8 mouse cellular contexts compared by ENCODE assay signal in genomic region chr4:136053247-136053596, GRCm38 (mm10). TPM values are rescaled to one million over a fixed set of nuclear protein-coding genes. Genes with fewer than 3 reads are reported as not detected.
A peak's percentile ranks its signal among the peaks of the same experiment; 100 is the strongest.
DNase-seq lines count a peak whose midpoint lies in the region; ATAC-seq and TF ChIP-seq lines count a peak whose summit lies in the region.

Gene Rpl11, minus strand, starts transcription at chr4:136053428.

- dilution Hi-C loops in CH12.LX (cut with MboI; ENCODE audit: extremely low pct_ligation_motif_present, extremely low pct_unique_long_range_greater_than_20kb, low sequenced_read_pairs), result no loop called here

- H3K9ac ChIP-seq in CH12.LX (ENCODE audit: insufficient read depth, low read depth), result peak within 1 kb of the TSS; percentile 94
- peak within 1 kb of the TSS; percentile 98 for H3K9ac ChIP-seq in forebrain, embryonic 12.5 days
- H3K9ac ChIP-seq in heart, postnatal 0 days (replicated peaks; ENCODE audit: low read depth, low read length), result peak within 1 kb of the TSS; percentile 98
- peak within 1 kb of the TSS; percentile 93 for H3K9ac ChIP-seq in liver, embryonic 16.5 days (ENCODE audit: low read depth, low read length)
- peak within 1 kb of the TSS; percentile 93 for H3K9ac ChIP-seq in neural tube, embryonic 13.5 days

- peak within 1 kb of the TSS; percentile 91 to 100 (median 93) for H3K4me3 ChIP-seq in CH12.LX (replicated peaks in 1 of 3; ENCODE audit: low read depth in 2 of 3, low read length in 2 of 3, poor library complexity in 1 of 3)
- H3K4me3 ChIP-seq in forebrain, embryonic 12.5 days (replicated peaks), result peak within 1 kb of the TSS; percentile 95
- H3K4me3 ChIP-seq in heart, postnatal 0 days (ENCODE audit: low read depth, low read length), result peak within 1 kb of the TSS; percentile 98
- peak within 1 kb of the TSS; percentile 93 for H3K4me3 ChIP-seq in liver, embryonic 16.5 days (ENCODE audit: low read depth, low read length)
- H3K4me3 ChIP-seq in neural tube, embryonic 13.5 days, result peak within 1 kb of the TSS; percentile 81
- H3K4me3 ChIP-seq in testis, adult 2 months (ENCODE audit: control insufficient read depth, low read depth, low read length), result peak within 1 kb of the TSS; percentile 96

- in situ Hi-C loops in CH12.LX (cut with MboI; ENCODE audit: low pct_ligation_motif_present, low pct_unique_long_range_greater_than_20kb, low sequenced_read_pairs), result loop anchor here (5.0 kb wide), 2 partner anchors 76 to 156 kb away; partner anchors contain the start of gene Cnr2

- TF ChIP-seq EP300 in CH12.LX (IDR thresholded peaks at IDR 0.05; ENCODE audit: low read length), result no peak
- TF ChIP-seq EP300 in heart, postnatal 0 days (IDR thresholded peaks at IDR 0.05; ENCODE audit: low read depth), result peak; percentile 77; the same call in 1 of the 2 replicates

- under 1% methylated on average over 21 of the region's 21 CpGs for WGBS in forebrain, embryonic 12.5 days
- WGBS in heart, postnatal 0 days, result 2% methylated on average over 21 of the region's 21 CpGs
- WGBS in liver, embryonic 16.5 days (ENCODE audit: insufficient replicate concordance), result under 1% methylated on average over 21 of the region's 21 CpGs
- 0% methylated on average over 21 of the region's 21 CpGs for WGBS in neural tube, embryonic 13.5 days

- peaks cover 36% of the 10 kb centered on the region for H3K79me2 ChIP-seq in CH12.LX (replicated peaks; ENCODE audit: control insufficient read depth, extremely low read depth, insufficient read depth, poor library complexity, severe bottlenecking)

- peak within 1 kb of the TSS; percentile 69 for H3K27ac ChIP-seq in CH12.LX (ENCODE audit: insufficient read depth, low read depth)
- H3K27ac ChIP-seq in forebrain, embryonic 12.5 days, result peak within 1 kb of the TSS; percentile 95
- peak within 1 kb of the TSS; percentile 94 for H3K27ac ChIP-seq in heart, postnatal 0 days (ENCODE audit: low read depth)
- peak within 1 kb of the TSS; percentile 68 for H3K27ac ChIP-seq in liver, embryonic 16.5 days (ENCODE audit: low read length)
- peak within 1 kb of the TSS; percentile 95 for H3K27ac ChIP-seq in neural tube, embryonic 13.5 days (replicated peaks)
- peak within 1 kb of the TSS; percentile 92 for H3K27ac ChIP-seq in testis, adult 2 months (ENCODE audit: control insufficient read depth, insufficient read depth, low read depth, low read length)

- peaks cover 39 to 42% of the 10 kb centered on the region in 2 experiments for H3K36me3 ChIP-seq in CH12.LX (replicated peaks in 1 of 2; ENCODE audit: control insufficient read depth in 1 of 2, insufficient read depth in 1 of 2, low read length in 1 of 2)
- peaks cover 41% of the 10 kb centered on the region for H3K36me3 ChIP-seq in forebrain, embryonic 12.5 days (replicated peaks)
- H3K36me3 ChIP-seq in heart, postnatal 0 days (replicated peaks; ENCODE audit: control insufficient read depth, insufficient read depth, low read length), result peaks cover 32% of the 10 kb centered on the region
- H3K36me3 ChIP-seq in liver, embryonic 16.5 days (ENCODE audit: control insufficient read depth, insufficient read depth), result peaks cover 34% of the 10 kb centered on the region
- peaks cover 36% of the 10 kb centered on the region for H3K36me3 ChIP-seq in neural tube, embryonic 13.5 days
- 0 out of 2 replicates have a peak, but pooled peaks cover 1% of the 10 kb centered on the region for H3K36me3 ChIP-seq in testis, adult 2 months (ENCODE audit: control insufficient read depth, insufficient read depth, low read length)

- peak within 1 kb of the TSS; percentile 98; the same call in 1 of the 2 replicates for H3K4me2 ChIP-seq in CH12.LX (ENCODE audit: insufficient read depth, low read depth, poor library complexity, severe bottlenecking)
- peak within 1 kb of the TSS; percentile 97 for H3K4me2 ChIP-seq in forebrain, embryonic 12.5 days
- peak within 1 kb of the TSS; percentile 66 for H3K4me2 ChIP-seq in heart, postnatal 0 days (ENCODE audit: low read depth, low read length)
- peak within 1 kb of the TSS; percentile 70 for H3K4me2 ChIP-seq in liver, embryonic 16.5 days (ENCODE audit: low read depth, low read length)
- H3K4me2 ChIP-seq in neural tube, embryonic 13.5 days, result peak within 1 kb of the TSS; percentile 82

- H3K4me1 ChIP-seq in CH12.LX (ENCODE audit: control insufficient read depth in 1 of 2, insufficient read depth in 2 of 2), result peaks cover 15 to 37% of the 10 kb centered on the region in 2 experiments
- H3K4me1 ChIP-seq in forebrain, embryonic 12.5 days, result peaks cover 23% of the 10 kb centered on the region
- H3K4me1 ChIP-seq in heart, postnatal 0 days (ENCODE audit: control insufficient read depth, insufficient read depth), result 0 out of 2 replicates have a peak, but pooled peaks cover 11% of the 10 kb centered on the region
- peaks cover 23% of the 10 kb centered on the region for H3K4me1 ChIP-seq in liver, embryonic 16.5 days (ENCODE audit: control insufficient read depth, low read depth, low read length)
- peaks cover 20% of the 10 kb centered on the region for H3K4me1 ChIP-seq in neural tube, embryonic 13.5 days (replicated peaks)
- peaks cover 7% of the 10 kb centered on the region for H3K4me1 ChIP-seq in testis, adult 2 months (ENCODE audit: control insufficient read depth, insufficient read depth, low read length)

- H3K9me3 ChIP-seq in CH12.LX (replicated peaks; ENCODE audit: low read length), result no peaks in the 10 kb centered on the region
- no peaks in the 10 kb centered on the region for H3K9me3 ChIP-seq in forebrain, embryonic 12.5 days
- no peaks in the 10 kb centered on the region for H3K9me3 ChIP-seq in heart, postnatal 0 days (replicated peaks; ENCODE audit: control insufficient read depth, low read length)
- H3K9me3 ChIP-seq in liver, embryonic 16.5 days (replicated peaks; ENCODE audit: control insufficient read depth, low read length), result no peaks in the 10 kb centered on the region
- no peaks in the 10 kb centered on the region for H3K9me3 ChIP-seq in neural tube, embryonic 13.5 days

- TF ChIP-seq POLR2A in CH12.LX (IDR thresholded peaks at IDR 0.05; ENCODE audit: low read depth, low read length), result peak; percentile 94
- peak; percentile 77 for TF ChIP-seq POLR2A in testis, adult 2 months (IDR thresholded peaks at IDR 0.05; ENCODE audit: control insufficient read depth, low read depth, low read length)

- H3K27me3 ChIP-seq in CH12.LX (replicated peaks), result peaks cover 3% of the 10 kb centered on the region
- H3K27me3 ChIP-seq in forebrain, embryonic 12.5 days, result no peaks in the 10 kb centered on the region
- no peaks in the 10 kb centered on the region for H3K27me3 ChIP-seq in heart, postnatal 0 days (ENCODE audit: control insufficient read depth, insufficient read depth, low read length)
- H3K27me3 ChIP-seq in liver, embryonic 16.5 days (ENCODE audit: control insufficient read depth, insufficient read depth, low read depth, low read length), result no peaks in the 10 kb centered on the region; the same call in 1 of the 2 replicates
- H3K27me3 ChIP-seq in neural tube, embryonic 13.5 days, result no peaks in the 10 kb centered on the region
- no peaks in the 10 kb centered on the region for H3K27me3 ChIP-seq in testis, adult 2 months (ENCODE audit: control insufficient read depth, insufficient read depth, low read length)

- DNase-seq in CH12.LX (ENCODE audit: extremely low read depth), result peak; percentile 96
- peak; percentile 93 for DNase-seq in c-Kit-positive CD71-positive TER-119-negative erythroid progenitor cells, embryonic 14.5 days (ENCODE audit: low read depth)
- DNase-seq in heart, postnatal 0 days (ENCODE audit: low spot score), result peak; percentile 98
- DNase-seq in kidney, postnatal 4 days, result peak; percentile 94 to 96

- peak; percentile 89 to 91 for TF ChIP-seq CTCF in CH12.LX (conservative IDR thresholded peaks at IDR 0.05 in 1 of 2, IDR thresholded peaks at IDR 0.05 in 1 of 2; ENCODE audit: low read depth in 2 of 2, low read length in 2 of 2)
- TF ChIP-seq CTCF in heart, postnatal 0 days (IDR thresholded peaks at IDR 0.05; ENCODE audit: low read depth), result peak; percentile 89
- peak; percentile 87; the same call in 1 of the 2 replicates for TF ChIP-seq CTCF in testis, adult 2 months (IDR thresholded peaks at IDR 0.05; ENCODE audit: control insufficient read depth, insufficient read depth, insufficient replicate concordance, low read depth, low read length)

- ATAC-seq in forebrain, embryonic 12.5 days (ENCODE audit: low FRiP score), result peak; percentile 97
- ATAC-seq in heart, postnatal 0 days (ENCODE audit: insufficient read depth, low read depth), result peak; percentile 98
- peak; percentile 97 for ATAC-seq in liver, embryonic 16.5 days (ENCODE audit: low read depth)
- peak; percentile 98 for ATAC-seq in neural tube, embryonic 13.5 days (ENCODE audit: low read depth)

- peak; percentile 76 for TF ChIP-seq RAD21 in CH12.LX (IDR thresholded peaks at IDR 0.05; ENCODE audit: low read depth, low read length)

TF ChIP-seq in CH12.LX, 34 proteins besides CTCF, POLR2A, EP300 and RAD21 (continues in another document):
- TF ChIP-seq MAZ (IDR thresholded peaks at IDR 0.05; ENCODE audit: low read depth, low read length) (peak; percentile 75; the same call in 1 of the 2 replicates), E2F4 (IDR thresholded peaks at IDR 0.05; ENCODE audit: insufficient replicate concordance, low read depth, low read length) (peak; percentile 88; the same call in 1 of the 2 replicates), MYC (IDR thresholded peaks at IDR 0.05; ENCODE audit: low read depth, low read length) (peak; percentile 91), USF2 (conservative IDR thresholded peaks at IDR 0.05; ENCODE audit: low read depth, low read length) (0 out of 2 replicates have a peak, but pooled peaks have one; percentile 3), POLR2AphosphoS2 (IDR thresholded peaks at IDR 0.05; ENCODE audit: low read depth, low read length) (peak; percentile 91), NRF1 (IDR thresholded peaks at IDR 0.05; ENCODE audit: low read depth, low read length) (peak; percentile 47; the same call in 1 of the 2 replicates), PAX5 (IDR thresholded peaks at IDR 0.05; ENCODE audit: low read length) (no peak), BHLHE40 (IDR thresholded peaks at IDR 0.05; ENCODE audit: low read depth, low read length) (peak; percentile 24; the same call in 1 of the 2 replicates), IRF4 (IDR thresholded peaks at IDR 0.05; ENCODE audit: low read depth, low read length) (peak; percentile 61; the same call in 1 of the 2 replicates), ETS1 (conservative IDR thresholded peaks at IDR 0.05; ENCODE audit: low read depth, low read length) (no peak)

RNA-seq across cellular contexts. Expression of gene Rpl11, which starts in this region (rescaled TPM):
- 2,513 and 2,636 TPM in 2 replicates for total RNA-seq in CH12.LX (2012; rRNA removed)
- 1,648 and 1,661 TPM in 2 replicates for total RNA-seq in CH12.LX (2014; rRNA removed)
- 1,170 and 1,488 TPM in 2 replicates for polyA plus RNA-seq in CH12.LX (2012; ENCODE audit: insufficient read length, low read depth)
- 315 and 333 TPM in 2 replicates for polyA plus RNA-seq in forebrain, embryonic 12.5 days (2016; fragmentation: Nextera tagmentation; extraction: Ambion mirVana)
- 881 and 949 TPM in 2 replicates for total RNA-seq in heart, postnatal 0 days (2014; rRNA removed; ENCODE audit: low replicate concordance)
- polyA plus RNA-seq in heart, postnatal 0 days (2015; fragmentation: Nextera tagmentation; extraction: Ambion mirVana), result 229 and 242 TPM in 2 replicates
- polyA plus RNA-seq in liver, embryonic 16.5 days (2015; fragmentation: Nextera tagmentation; extraction: Ambion mirVana), result 216 and 219 TPM in 2 replicates
- 265 and 313 TPM in 2 replicates for polyA plus RNA-seq in neural tube, embryonic 13.5 days (2015; fragmentation: Nextera tagmentation; extraction: Ambion mirVana)
- polyA plus RNA-seq in testis, adult 2 months (2012; rRNA removed), result 212 and 241 TPM in 2 replicates

Comparison
In these comparisons a context has a peak if more than half of its experiments do, and no peak if none do; other contexts are left out.
1. Peak in every context shown above with its lines: DNase-seq, ATAC-seq, H3K4me3 ChIP-seq and H3K27ac ChIP-seq.